Mouse (Mus musculus) spleen, adult 12 weeks (tissue): ENCODE data around the gene Lurap1.

ENCODE experiments used
- DNase-seq: peaks from one replicate; pipeline ENCODE4 v3.0.0; 2022; ENCODE audit warnings: low spot score

Gene Lurap1

GRCm38 (mm10) chr4:116151238-116151637, at the start of gene Lurap1:
Gene Lurap1 (minus strand): TSS chr4:116151338.
- DNase-seq = no peak

GRCm38 (mm10) chr4:116198422-116198821, 47.3 kb upstream of the Lurap1 start:
- no peak for DNase-seq

GRCm38 (mm10) chr4:116193583-116194383, 42.6 kb upstream of the Lurap1 start:
- peak; percentile 12 for DNase-seq

GRCm38 (mm10) chr4:116192286-116192835, 41.2 kb upstream of the Lurap1 start:
- no peak for DNase-seq

- DNase-seq = no peak
Observed at GRCm38 (mm10) chr4:116185083-116185482, 33.9 kb upstream of the Lurap1 start.

- DNase-seq = no peak
Observed at GRCm38 (mm10) chr4:116182745-116183144, 31.6 kb upstream of the Lurap1 start.

- DNase-seq = no peak
Observed at GRCm38 (mm10) chr4:116182079-116182478, 30.9 kb upstream of the Lurap1 start.

- DNase-seq = no peak
Observed at GRCm38 (mm10) chr4:116177140-116177539, 26.0 kb upstream of the Lurap1 start.

- no peak for DNase-seq
Observed at GRCm38 (mm10) chr4:116176543-116176988, 25.4 kb upstream of the Lurap1 start.

GRCm38 (mm10) chr4:116175711-116176542, 24.8 kb upstream of the Lurap1 start:
- no peak for DNase-seq

GRCm38 (mm10) chr4:116175136-116175535, 24.0 kb upstream of the Lurap1 start:
- DNase-seq = no peak

- no peak for DNase-seq
Observed at GRCm38 (mm10) chr4:116174466-116175116, 23.5 kb upstream of the Lurap1 start.

- DNase-seq = no peak
Observed at GRCm38 (mm10) chr4:116173752-116174151, 22.6 kb upstream of the Lurap1 start.

GRCm38 (mm10) chr4:116173072-116173471, 21.9 kb upstream of the Lurap1 start, which contains the start of the genes 1700042G07Rik and Gm49337:
Gene 1700042G07Rik (plus strand): TSS chr4:116173372.
Gene Gm49337 (plus strand): TSS chr4:116173384.
- DNase-seq = no peak

- DNase-seq = no peak
Observed at GRCm38 (mm10) chr4:116169353-116169672, 18.2 kb upstream of the Lurap1 start.

- DNase-seq = peak; percentile 33
Observed at GRCm38 (mm10) chr4:116168617-116169352, 17.6 kb upstream of the Lurap1 start.

GRCm38 (mm10) chr4:116167404-116167803, 16.3 kb upstream of the Lurap1 start, which contains the start of gene Tspan1:
Gene Tspan1 (minus strand): TSS chr4:116167601.
- no peak for DNase-seq

GRCm38 (mm10) chr4:116165708-116166407, 14.7 kb upstream of the Lurap1 start:
- DNase-seq = no peak

GRCm38 (mm10) chr4:116164759-116165554, 13.8 kb upstream of the Lurap1 start:
- no peak for DNase-seq

GRCm38 (mm10) chr4:116162142-116162541, 11.0 kb upstream of the Lurap1 start:
- no peak for DNase-seq
